Mouse (Mus musculus) adrenal gland, postnatal 0 days (tissue): Measurements from ENCODE around the gene Glrp1. TPM values are rescaled to one million over a fixed set of nuclear protein-coding genes. Genes with fewer than 3 reads are reported as not detected.

ENCODE experiments used
- polyA plus RNA-seq: library from polyadenylated mRNA; unstranded; fragments of >200 nt; fragmentation: Nextera tagmentation; extraction: Ambion mirVana; gene quantifications from 2 replicates; pipeline ENCODE4 v1.2.1, GENCODE M21; 2015

Glrp1 gene
- 0.08 TPM in 1 of 2 replicates, not detected in the other for polyA plus RNA-seq

GRCm38 (mm10) chr1:88509789-88510188 lies at the start of gene Glrp1:
TSS of gene Glrp1 (minus strand) at chr1:88510066.

Other genes starting within 250 kb of the Glrp1 start
- gene Hjurp, start 232.4 kb downstream of the Glrp1 start, polyA plus RNA-seq: 24.5 and 37.8 TPM in 2 replicates
- gene Trpm8, start 232.4 kb downstream of the Glrp1 start, polyA plus RNA-seq: not detected in 2 replicates
- 19.0 and 26.4 TPM in 2 replicates for gene Spp2, start 103.1 kb downstream of the Glrp1 start, polyA plus RNA-seq
- 8.6 and 9.0 TPM in 2 replicates for gene Arl4c, start 192.2 kb upstream of the Glrp1 start, polyA plus RNA-seq